Mouse (Mus musculus) forebrain, embryonic 16.5 days (tissue): ENCODE measurements at regions not wholly inside any gene's neighbourhood (a gene's known extent, or its start where the extent isn't known, plus 50 kb on each side); places are given as distances from the start of the nearest gene placed in this dataset.

Experiments
- ATAC-seq: fragments of 200-750 bp; cut with Nextera tagmentation; 2 replicates; pipeline ENCODE4 v1.8.0; 2017; ENCODE audit warnings: mild to moderate bottlenecking, moderate library complexity
- H3K27ac ChIP-seq: fragments of 300-500 bp; sonication (generic); 2 replicates; pipeline ENCODE4 v1.5.1; 2014; ENCODE audit warnings: low read length, control low read depth
- H3K27me3 ChIP-seq: fragments of 300-500 bp; sonication (generic); replicated peaks from 2 replicates; pipeline ENCODE4 v1.6.1; 2014; ENCODE audit warnings: low read length; ENCODE audit not compliant: control insufficient read depth, insufficient read depth
- H3K36me3 ChIP-seq: fragments of 300-500 bp; sonication (generic); 2 replicates; pipeline ENCODE4 v1.6.1; 2014; ENCODE audit not compliant: control insufficient read depth, insufficient read depth
- H3K4me1 ChIP-seq: fragments of 300-500 bp; sonication (generic); replicated peaks from 2 replicates; pipeline ENCODE4 v1.6.1; 2014; ENCODE audit warnings: low read length; ENCODE audit not compliant: control insufficient read depth, insufficient read depth
- H3K4me2 ChIP-seq: fragments of 300-500 bp; sonication (generic); 2 replicates; pipeline ENCODE4 v1.6.1; 2014; ENCODE audit warnings: mild to moderate bottlenecking, low read length, control low read depth
- H3K4me3 ChIP-seq: fragments of 300-500 bp; sonication (generic); replicated peaks from 2 replicates; pipeline ENCODE4 v1.5.1; 2014; ENCODE audit warnings: mild to moderate bottlenecking, low read length, control low read depth
- H3K9ac ChIP-seq: fragments of 300-500 bp; sonication (generic); replicated peaks from 2 replicates; pipeline ENCODE4 v1.6.1; 2014; ENCODE audit warnings: low read depth, low read length, control low read depth
- H3K9me3 ChIP-seq: fragments of 300-500 bp; sonication (generic); 2 replicates; pipeline ENCODE4 v1.6.1; 2016; ENCODE audit warnings: low read length; ENCODE audit not compliant: control insufficient read depth
- WGBS: fragments of 180-500 bp; shearing (Covaris S2); extraction: QIAGEN DNeasy Blood & Tissue Kit; methylation state at CpG from one replicate; pipeline ENCODE4 v1.1.7; 2014; 5-methylcytosine and 5-hydroxymethylcytosine counted together

GRCm38 (mm10) chr3:148159059-148159458 lies 831.3 kb downstream of the Adgrl2 start:
- Histone ChIP-seq H3K27ac (no peak overlapping the region), H3K27me3 (no peaks in the 10 kb centered on the region), H3K9ac (no peak overlapping the region), H3K9me3 (peaks cover 1% of the 10 kb centered on the region; the same call in 1 of the 2 replicates), H3K4me2 (no peak overlapping the region), H3K36me3 (no peaks in the 10 kb centered on the region), H3K4me1 (no peaks in the 10 kb centered on the region), H3K4me3 (no peak overlapping the region)
- 59% methylated on average over 3 of the region's 3 CpGs for WGBS
- no peak for ATAC-seq

- 82% methylated on average over 2 of the region's 2 CpGs for WGBS
- Histone ChIP-seq H3K9ac (no peak overlapping the region), H3K27me3 (no peaks in the 10 kb centered on the region), H3K9me3 (peaks cover 3% of the 10 kb centered on the region; the same call in 1 of the 2 replicates), H3K4me1 (no peaks in the 10 kb centered on the region), H3K27ac (no peak overlapping the region), H3K4me2 (no peak overlapping the region), H3K4me3 (no peak overlapping the region), H3K36me3 (no peaks in the 10 kb centered on the region)
- no peak for ATAC-seq
Observed at GRCm38 (mm10) chr3:148158533-148158932, 831.8 kb downstream of the Adgrl2 start.

GRCm38 (mm10) chr3:148143776-148144175 lies 846.6 kb downstream of the Adgrl2 start:
- no peak for ATAC-seq
- Histone ChIP-seq H3K27me3 (no peaks in the 10 kb centered on the region), H3K9ac (no peak overlapping the region), H3K9me3 (no peaks in the 10 kb centered on the region), H3K4me2 (no peak overlapping the region), H3K4me3 (no peak overlapping the region), H3K36me3 (no peaks in the 10 kb centered on the region), H3K27ac (no peak overlapping the region), H3K4me1 (no peaks in the 10 kb centered on the region)
- WGBS = 69% methylated on average over 2 of the region's 2 CpGs

DNA sequence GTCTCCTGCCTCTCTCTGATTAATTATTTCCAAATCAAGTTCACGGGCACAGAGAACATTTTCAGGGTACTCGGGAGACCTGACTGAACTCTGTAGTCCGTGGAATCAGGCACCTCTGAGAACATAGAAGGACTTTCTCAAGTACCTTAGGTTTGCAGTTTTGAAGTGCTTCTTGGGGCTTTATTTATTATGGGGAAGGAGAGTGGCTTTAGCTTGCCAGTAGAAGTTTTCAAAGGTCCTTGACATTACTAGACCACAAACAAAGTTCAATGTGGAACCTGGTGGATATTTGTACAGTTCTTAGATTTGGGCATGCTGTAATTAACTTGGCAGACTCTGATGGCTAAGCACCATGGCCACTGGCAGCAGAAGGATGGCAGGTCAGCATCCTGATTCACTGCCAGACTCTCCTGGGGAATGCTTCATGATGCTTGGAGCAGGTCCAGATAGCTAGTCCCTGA lies 853.5 kb downstream of the Adgrl2 start:
- no peak overlapping the region for H3K27ac ChIP-seq
- 77% methylated on average over 3 of the region's 3 CpGs for WGBS
- no peak for ATAC-seq
- H3K9ac ChIP-seq = no peak overlapping the region
- H3K36me3 ChIP-seq = no peaks in the 10 kb centered on the region
- H3K27me3 ChIP-seq = no peaks in the 10 kb centered on the region
- H3K4me2 ChIP-seq = no peak overlapping the region
- H3K4me1 ChIP-seq = no peaks in the 10 kb centered on the region
- H3K9me3 ChIP-seq = no peaks in the 10 kb centered on the region
- H3K4me3 ChIP-seq = no peak overlapping the region

GRCm38 (mm10) chr3:148134646-148135045 lies 855.7 kb downstream of the Adgrl2 start:
- ATAC-seq = no peak
- Histone ChIP-seq H3K36me3 (no peaks in the 10 kb centered on the region), H3K4me2 (no peak overlapping the region), H3K9me3 (no peaks in the 10 kb centered on the region), H3K4me3 (no peak overlapping the region), H3K9ac (no peak overlapping the region), H3K27me3 (no peaks in the 10 kb centered on the region), H3K4me1 (no peaks in the 10 kb centered on the region), H3K27ac (no peak overlapping the region)
- WGBS = 97% methylated on average over 2 of the region's 2 CpGs

- H3K36me3 ChIP-seq = no peaks in the 10 kb centered on the region
- no peak overlapping the region for H3K4me3 ChIP-seq
- no peak for ATAC-seq
- H3K4me2 ChIP-seq = no peak overlapping the region
- no peaks in the 10 kb centered on the region for H3K9me3 ChIP-seq
- H3K4me1 ChIP-seq = no peaks in the 10 kb centered on the region
- H3K27ac ChIP-seq = no peak overlapping the region
- no peak overlapping the region for H3K9ac ChIP-seq
- H3K27me3 ChIP-seq = no peaks in the 10 kb centered on the region
Observed at GRCm38 (mm10) chr3:148115576-148115975, 874.8 kb downstream of the Adgrl2 start.

DNA sequence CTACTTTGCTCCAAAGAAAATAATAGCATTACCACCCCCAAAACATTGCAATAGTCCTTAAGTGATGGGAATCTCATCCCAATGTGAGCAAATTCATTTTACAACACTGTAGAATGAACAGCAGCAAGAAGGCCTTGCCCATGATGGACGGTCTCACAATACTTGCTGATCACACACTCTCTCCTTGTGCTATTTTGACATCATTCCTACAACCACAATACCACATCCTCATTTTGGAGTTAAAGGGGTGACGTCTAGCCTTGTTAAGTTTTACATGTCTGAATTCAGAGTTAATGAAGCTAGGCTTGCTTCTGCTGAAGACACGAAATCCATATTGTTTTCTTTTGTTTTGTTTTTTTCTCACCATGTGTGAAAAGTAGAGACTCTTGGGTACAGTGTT lies 878.2 kb downstream of the Adgrl2 start:
- Histone ChIP-seq H3K4me2 (no peak overlapping the region), H3K27ac (no peak overlapping the region), H3K9ac (no peak overlapping the region), H3K27me3 (no peaks in the 10 kb centered on the region), H3K36me3 (no peaks in the 10 kb centered on the region), H3K4me1 (no peaks in the 10 kb centered on the region), H3K9me3 (no peaks in the 10 kb centered on the region), H3K4me3 (no peak overlapping the region)
- no peak for ATAC-seq
- WGBS = 75% methylated on average over 3 of the region's 3 CpGs

- Histone ChIP-seq H3K9me3 (no peaks in the 10 kb centered on the region), H3K36me3 (no peaks in the 10 kb centered on the region), H3K27ac (no peak overlapping the region), H3K4me3 (no peak overlapping the region), H3K4me1 (no peaks in the 10 kb centered on the region), H3K9ac (no peak overlapping the region), H3K4me2 (no peak overlapping the region), H3K27me3 (no peaks in the 10 kb centered on the region)
- ATAC-seq = no peak
- WGBS = 24% methylated on average over 1 of the region's 1 CpGs
Observed at GRCm38 (mm10) chr3:148107031-148107430, 883.3 kb downstream of the Adgrl2 start.

DNA sequence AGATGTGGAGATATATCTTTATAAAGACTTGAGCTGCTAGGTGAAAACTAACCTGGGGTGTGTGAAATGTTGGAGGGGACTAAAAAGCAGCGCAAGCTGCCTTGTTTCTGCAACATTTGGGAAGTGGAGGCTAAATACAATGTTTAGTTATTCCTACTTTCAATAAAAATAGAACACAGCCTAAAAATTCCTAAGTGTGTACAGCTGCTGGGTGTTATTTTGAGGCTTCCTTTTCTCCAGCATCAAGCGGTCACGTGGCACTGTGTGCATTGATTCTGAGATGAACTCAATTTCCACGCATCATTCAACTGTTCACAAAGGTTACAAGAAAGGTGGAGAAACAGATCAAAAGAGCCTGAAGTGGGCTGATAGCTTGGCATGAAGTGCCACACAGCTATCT lies 896.4 kb downstream of the Adgrl2 start:
- H3K4me3 ChIP-seq = no peak overlapping the region
- no peak for ATAC-seq
- no peaks in the 10 kb centered on the region for H3K27me3 ChIP-seq
- H3K4me1 ChIP-seq = no peaks in the 10 kb centered on the region
- H3K27ac ChIP-seq = no peak overlapping the region
- H3K9ac ChIP-seq = no peak overlapping the region
- no peaks in the 10 kb centered on the region for H3K36me3 ChIP-seq
- 74% methylated on average over 4 of the region's 4 CpGs for WGBS
- H3K9me3 ChIP-seq = no peaks in the 10 kb centered on the region
- H3K4me2 ChIP-seq = no peak overlapping the region

GRCm38 (mm10) chr3:148075841-148076240 lies 914.5 kb downstream of the Adgrl2 start:
- Histone ChIP-seq H3K4me3 (no peak overlapping the region), H3K4me2 (no peak overlapping the region), H3K9ac (no peak overlapping the region), H3K36me3 (no peaks in the 10 kb centered on the region), H3K4me1 (peaks cover 5% of the 10 kb centered on the region; the same call in 1 of the 2 replicates), H3K27ac (no peak overlapping the region), H3K9me3 (no peaks in the 10 kb centered on the region), H3K27me3 (no peaks in the 10 kb centered on the region)
- no peak for ATAC-seq
- WGBS = 10% methylated on average over 2 of the region's 2 CpGs
